Mouse (Mus musculus) liver, embryonic 11.5 days (tissue): Measurements from ENCODE around the gene Cuedc2. TPM values are rescaled to one million over a fixed set of nuclear protein-coding genes. Genes with fewer than 3 reads are reported as not detected.

ENCODE experiments used
- ATAC-seq: fragments of 200-750 bp; cut with Nextera tagmentation; replicated peaks from 2 replicates; pipeline ENCODE4 v1.8.0; 2017; ENCODE audit warnings: moderate number of reproducible peaks, mild to moderate bottlenecking, moderate TSS enrichment, moderate library complexity; ENCODE audit not compliant: low FRiP score
- DNase-seq: peaks from one replicate; pipeline ENCODE4 v3.0.0-alpha.2; 2017; ENCODE audit warnings: low spot score
- H3K27ac ChIP-seq: fragments of 300-500 bp; sonication (generic); 2 replicates; pipeline ENCODE4 v1.5.1; 2014; ENCODE audit warnings: mild to moderate bottlenecking, low read depth, low read length, control low read depth
- H3K27me3 ChIP-seq: fragments of 300-500 bp; sonication (generic); replicated peaks from 2 replicates; pipeline ENCODE4 v1.6.1; 2014; ENCODE audit warnings: low read length, mixed read lengths; ENCODE audit not compliant: control insufficient read depth, insufficient read depth
- H3K36me3 ChIP-seq: fragments of 300-500 bp; sonication (generic); 2 replicates; pipeline ENCODE4 v1.6.1; 2014; ENCODE audit warnings: mild to moderate bottlenecking, low read length, moderate library complexity, mixed read lengths; ENCODE audit not compliant: control insufficient read depth, insufficient read depth
- H3K4me1 ChIP-seq: fragments of 300-500 bp; sonication (generic); replicated peaks from 2 replicates; pipeline ENCODE4 v1.6.1; 2014; ENCODE audit warnings: low read length, mixed read lengths; ENCODE audit not compliant: control insufficient read depth, insufficient read depth
- H3K4me2 ChIP-seq: fragments of 300-500 bp; sonication (generic); 2 replicates; pipeline ENCODE4 v1.6.1; 2014; ENCODE audit warnings: mild to moderate bottlenecking, control low read depth, moderate library complexity
- H3K4me3 ChIP-seq: fragments of 300-500 bp; sonication (generic); 2 replicates; pipeline ENCODE4 v1.5.1; 2014; ENCODE audit warnings: low read depth, low read length, control low read depth
- H3K9ac ChIP-seq: fragments of 300-500 bp; sonication (generic); 2 replicates; pipeline ENCODE4 v1.6.1; 2014; ENCODE audit warnings: low read depth, low read length, control low read depth
- H3K9me3 ChIP-seq: fragments of 300-500 bp; sonication (generic); 2 replicates; pipeline ENCODE4 v1.6.1; 2016; ENCODE audit warnings: low read length, inconsistent platforms, mixed read lengths; ENCODE audit not compliant: control insufficient read depth
- WGBS: fragments of 180-500 bp; shearing (Covaris S2); extraction: QIAGEN DNeasy Blood & Tissue Kit; methylation state at CpG from one replicate; pipeline ENCODE4 v1.1.7; 2014; 5-methylcytosine and 5-hydroxymethylcytosine counted together
- microRNA counts: library from miRNA; unstranded; fragments of <30 nt; microRNA quantifications from one replicate; lab custom pipeline; 2015
- microRNA-seq: library from miRNA; unstranded; fragments of <30 nt; microRNA quantifications from one replicate; pipeline ENCODE4, GENCODE M21; 2017; ENCODE audit warnings: borderline number of aligned reads
- polyA plus RNA-seq: library from polyadenylated mRNA; unstranded; fragments of >200 nt; fragmentation: Nextera tagmentation; extraction: Ambion mirVana; gene quantifications from 2 replicates; pipeline ENCODE4 v1.2.1, GENCODE M21; 2014

Cuedc2 gene
- polyA plus RNA-seq, 1 experiment from 2014 or later: 151 TPM

DNA sequence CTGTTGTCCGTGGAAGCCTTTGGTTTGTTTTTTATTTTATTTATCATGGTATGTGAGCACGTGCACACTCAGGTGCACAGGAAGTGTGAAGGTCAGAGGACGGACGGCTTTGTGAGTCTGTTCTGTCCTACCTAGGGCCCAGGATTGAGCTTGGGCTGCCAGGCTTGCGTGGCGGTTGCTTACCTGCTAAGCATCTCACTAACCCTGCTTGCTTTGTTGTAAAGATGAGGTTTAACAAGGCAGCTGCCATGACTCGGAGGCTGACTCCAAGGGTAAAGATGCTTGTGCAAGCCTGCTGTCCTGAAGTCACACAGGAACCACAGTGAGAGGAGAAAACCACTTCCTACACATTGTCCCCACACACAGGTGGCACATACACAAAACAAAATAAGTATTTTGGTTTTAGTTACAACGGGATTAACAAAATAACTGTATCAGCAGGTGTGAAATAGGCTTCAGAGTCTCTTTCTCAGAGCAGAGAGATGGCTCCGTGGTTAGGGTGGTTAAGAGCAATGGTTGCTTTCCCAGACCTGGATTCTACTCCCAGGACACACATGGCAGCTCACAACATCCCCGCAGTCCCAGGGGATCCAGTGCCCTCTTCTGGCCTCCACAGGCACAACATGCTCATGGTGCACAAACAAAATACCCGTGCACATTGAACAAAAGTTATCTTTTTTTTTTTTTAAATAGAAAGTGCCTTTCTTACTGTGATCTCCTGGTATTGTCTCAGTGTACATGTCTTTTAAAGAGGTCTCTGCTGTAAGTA is 56.2 kb downstream of the Cuedc2 start:
- no peak overlapping the region for H3K27ac ChIP-seq
- peaks cover 29% of the 10 kb centered on the region for H3K36me3 ChIP-seq
- 88% methylated on average over 11 of the region's 11 CpGs for WGBS
- H3K4me1 ChIP-seq: no peaks in the 10 kb centered on the region
- no peak overlapping the region for H3K4me2 ChIP-seq
- DNase-seq: no peak
- no peak for ATAC-seq
- no peak overlapping the region for H3K4me3 ChIP-seq
- no peaks in the 10 kb centered on the region for H3K9me3 ChIP-seq
- no peak overlapping the region for H3K9ac ChIP-seq
- no peaks in the 10 kb centered on the region for H3K27me3 ChIP-seq

MicroRNA genes within 50 kb of the gene (microRNA counts, 519-probe panel; counts per million panel counts)
- microRNA mmu-miR-146b (lab: Ali Mortazavi, UCI): not detected

Small RNAs within 50 kb of the gene (microRNA-seq; reads per million reads assigned to microRNA genes)
- gene Mir146b: not detected

Other genes with a start within 250 kb of the Cuedc2 start
- not detected in 2 replicates for gene Elovl3, start 206.8 kb downstream of the Cuedc2 start, polyA plus RNA-seq
- 0.47 and 0.55 TPM in 2 replicates for gene Pitx3, start 190.4 kb downstream of the Cuedc2 start, polyA plus RNA-seq
- gene Gbf1, start 186.2 kb downstream of the Cuedc2 start, polyA plus RNA-seq: 30.8 and 31.1 TPM in 2 replicates
- 6.0 and 6.6 TPM in 2 replicates for gene Nfkb2, start 34.4 kb downstream of the Cuedc2 start, polyA plus RNA-seq
- 11.9 and 12.4 TPM in 2 replicates for gene Psd, start 11.5 kb downstream of the Cuedc2 start, polyA plus RNA-seq
- 15.7 and 16.4 TPM in 2 replicates for gene Fbxl15, start 10.5 kb downstream of the Cuedc2 start, polyA plus RNA-seq
- 21.9 and 25.4 TPM in 2 replicates for gene Mfsd13a, start 2.4 kb upstream of the Cuedc2 start, polyA plus RNA-seq
- 0.87 and 1.5 TPM in 2 replicates for gene 2310034G01Rik, start 11.6 kb upstream of the Cuedc2 start, polyA plus RNA-seq
- gene Actr1a, start 57.0 kb upstream of the Cuedc2 start, polyA plus RNA-seq: 90.6 and 103 TPM in 2 replicates
- gene Sufu, start 58.2 kb upstream of the Cuedc2 start, polyA plus RNA-seq: 22.8 and 24.7 TPM in 2 replicates
- 22.9 and 24.1 TPM in 2 replicates for gene Trim8, start 163.0 kb upstream of the Cuedc2 start, polyA plus RNA-seq
- gene Arl3, start 234.5 kb upstream of the Cuedc2 start, polyA plus RNA-seq: 42.6 and 50.5 TPM in 2 replicates
- gene Sfxn2, start 234.7 kb upstream of the Cuedc2 start, polyA plus RNA-seq: 24.7 and 26.2 TPM in 2 replicates